Mouse (Mus musculus) testis, adult 2 months (tissue): ENCODE results near the gene Vegfd.

Experiments used
- CTCF ChIP-seq: fragments of 200-500 bp; IDR thresholded peaks from 2 replicates; pipeline ENCODE4 v1.5.1; 2012; ENCODE audit warnings: low read depth, mild to moderate bottlenecking, inconsistent platforms, low read length, moderate library complexity; ENCODE audit not compliant: control insufficient read depth, insufficient read depth, insufficient replicate concordance
- POLR2A ChIP-seq: fragments of 200-500 bp; IDR thresholded peaks from 2 replicates; pipeline ENCODE4 v1.6.1; 2012; ENCODE audit warnings: low read depth, mild to moderate bottlenecking, inconsistent platforms, low read length, moderate library complexity; ENCODE audit not compliant: control insufficient read depth

DNA sequence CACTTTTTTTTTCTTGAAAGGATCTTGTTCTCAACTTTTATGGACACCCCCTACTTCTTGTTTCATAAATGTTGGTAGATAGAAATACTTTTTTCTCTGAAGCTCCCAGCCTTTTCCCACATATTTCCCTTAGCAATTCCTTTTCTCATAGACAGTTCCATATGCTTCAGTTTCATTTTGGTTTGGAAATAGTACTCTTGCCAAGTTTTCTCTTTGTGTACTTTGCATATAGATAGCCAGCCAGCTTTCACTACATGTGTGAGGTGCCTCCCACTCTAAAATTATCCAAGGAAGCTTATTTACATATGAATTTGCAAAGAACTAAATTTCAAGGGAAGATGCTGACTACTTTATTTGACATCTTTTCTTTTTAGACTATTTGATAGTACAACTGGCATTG, 44.8 kb downstream of the Vegfd start:
- TF ChIP-seq POLR2A: no peak
- no peak for TF ChIP-seq CTCF
